Mouse (Mus musculus): ENCODE measurements around the gene Tmem52. TPM values are rescaled to one million over a fixed set of nuclear protein-coding genes. Genes with fewer than 3 reads are reported as not detected.

Gene Tmem52
- total RNA-seq, 2 experiments from 2014 or later = 5.0 to 6.7 TPM

- H3K4me3 ChIP-seq = no peak overlapping the region
- no peak for DNase-seq (ENCODE audit: low spot score in 2 of 2)
- peak overlapping the region; percentile 39; the same call in 1 of the 2 replicates for H3K27ac ChIP-seq
- no peak for TF ChIP-seq CTCF (conservative IDR thresholded peaks at IDR 0.05)
These were observed 26.0 kb downstream of the Tmem52 start for GRCm38 (mm10) chr4:155494891-155495290.

- Histone ChIP-seq H3K27ac (no peak overlapping the region), H3K4me3 (no peak overlapping the region)
- no peak for DNase-seq (ENCODE audit: low spot score in 2 of 2)
- no peak for TF ChIP-seq CTCF (conservative IDR thresholded peaks at IDR 0.05)
These were observed 29.0 kb downstream of the Tmem52 start for GRCm38 (mm10) chr4:155497963-155498362.

GRCm38 (mm10) chr4:155501126-155501525, 32.2 kb downstream of the Tmem52 start:
- TF ChIP-seq CTCF (conservative IDR thresholded peaks at IDR 0.05) = no peak
- no peak overlapping the region for H3K27ac ChIP-seq
- no peak for DNase-seq (ENCODE audit: low spot score in 2 of 2)
- H3K4me3 ChIP-seq = no peak overlapping the region

- peak overlapping the region; percentile 73 for H3K27ac ChIP-seq
- DNase-seq (ENCODE audit: low spot score in 2 of 2) = no peak
- TF ChIP-seq CTCF (conservative IDR thresholded peaks at IDR 0.05) = no peak
- H3K4me3 ChIP-seq = no peak overlapping the region; the same call in 1 of the 2 replicates
These were observed 36.2 kb downstream of the Tmem52 start for GRCm38 (mm10) chr4:155505067-155505466.

GRCm38 (mm10) chr4:155505671-155506295, 36.9 kb downstream of the Tmem52 start:
- TF ChIP-seq CTCF (conservative IDR thresholded peaks at IDR 0.05) = no peak
- no peak for DNase-seq (ENCODE audit: low spot score in 2 of 2)

GRCm38 (mm10) chr4:155508614-155509013, 39.7 kb downstream of the Tmem52 start:
- H3K27ac ChIP-seq = peak overlapping the region; percentile 25; the same call in 1 of the 2 replicates

More at GRCm38 (mm10) chr4:155505671-155506295, 36.9 kb downstream of the Tmem52 start:
- Histone ChIP-seq H3K4me3 (no peak overlapping the region), H3K27ac (peak overlapping the region; percentile 73; the same call in 1 of the 2 replicates)

GRCm38 (mm10) chr4:155510981-155511380, 42.1 kb downstream of the Tmem52 start:
- Histone ChIP-seq H3K4me3 (no peak overlapping the region), H3K27ac (peak overlapping the region; percentile 55)
- no peak for DNase-seq (ENCODE audit: low spot score in 2 of 2)
- no peak for TF ChIP-seq CTCF (conservative IDR thresholded peaks at IDR 0.05)

More at GRCm38 (mm10) chr4:155508614-155509013, 39.7 kb downstream of the Tmem52 start:
- DNase-seq (ENCODE audit: low spot score in 2 of 2) = no peak
- no peak overlapping the region for H3K4me3 ChIP-seq
- TF ChIP-seq CTCF (conservative IDR thresholded peaks at IDR 0.05) = no peak

GRCm38 (mm10) chr4:155514810-155515209, 45.9 kb downstream of the Tmem52 start:
- H3K27ac ChIP-seq = no peak overlapping the region
- no peak overlapping the region for H3K4me3 ChIP-seq
- DNase-seq (ENCODE audit: low spot score in 2 of 2) = no peak
- TF ChIP-seq CTCF (conservative IDR thresholded peaks at IDR 0.05) = no peak

- H3K4me3 ChIP-seq = no peak overlapping the region
- no peak for DNase-seq (ENCODE audit: low spot score in 2 of 2)
- TF ChIP-seq CTCF (conservative IDR thresholded peaks at IDR 0.05) = peak; percentile 59
- H3K27ac ChIP-seq = no peak overlapping the region
These were observed 49.1 kb downstream of the Tmem52 start for GRCm38 (mm10) chr4:155517948-155518517.

Other genes starting within 250 kb of the Tmem52 start
- 100 to 1,000 TPM; 128 to 136 TPM for gene Ski, start 246.5 kb upstream of the Tmem52 start, total RNA-seq (2021)
- 10 to 100 TPM; 29.2 to 34.3 TPM for gene Faap20, start 219.3 kb upstream of the Tmem52 start, total RNA-seq (2021)
- gene Prkcz, start 107.8 kb upstream of the Tmem52 start, total RNA-seq (2021) = 100 to 1,000 TPM; 158 to 160 TPM
- 10 to 100 TPM; 24.2 to 28.4 TPM for gene Gabrd, start 71.0 kb upstream of the Tmem52 start, total RNA-seq (2021)
- gene Cfap74, start 59.9 kb upstream of the Tmem52 start, total RNA-seq (2021) = 10 to 100 TPM; 13.8 to 16.2 TPM
- 100 to 1,000 TPM; 718 to 729 TPM for gene Gnb1, start 22.2 kb downstream of the Tmem52 start, total RNA-seq (2021)
- 10 to 100 TPM; 61.2 to 63.5 TPM for gene Nadk, start 93.3 kb downstream of the Tmem52 start, total RNA-seq (2021)
- gene Slc35e2, start 132.3 kb downstream of the Tmem52 start, total RNA-seq (2021) = 10 to 100 TPM; 39.7 to 40.3 TPM
- 10 to 100 TPM; 43.6 to 48.8 TPM for gene Cdk11b, start 155.7 kb downstream of the Tmem52 start, total RNA-seq (2021)
- not detected for gene Gm10563, start 176.3 kb downstream of the Tmem52 start, total RNA-seq (2021)
- 1 to 10 TPM; 2.7 to 3.4 TPM for gene Mmp23, start 184.3 kb downstream of the Tmem52 start, total RNA-seq (2021)
- gene Mib2, start 200.1 kb downstream of the Tmem52 start, total RNA-seq (2021) = 100 to 1,000 TPM; 111 to 114 TPM
- gene Fndc10, start 225.2 kb downstream of the Tmem52 start, total RNA-seq (2021) = 10 to 100 TPM; 26.5 to 27.9 TPM
- gene Ssu72, start 235.7 kb downstream of the Tmem52 start, total RNA-seq (2021) = 10 to 100 TPM; 90.9 to 92.8 TPM

Data from layer of hippocampus, adult 2 months (tissue).